Mouse (Mus musculus) left cerebral cortex, adult 2 months (tissue): ENCODE data around the gene Lgr5. TPM values are rescaled to one million over a fixed set of nuclear protein-coding genes. Genes with fewer than 3 reads are reported as not detected.

Source experiments
- DNase-seq, 2 experiments: peaks; one replicate each; pipeline ENCODE4 v3.0.0; 2021 to 2022; ENCODE audit warnings: low spot score in 2 of 2, mixed read lengths in 1 of 2; ENCODE audit errors: extremely low spot score in 1 of 2
- H3K27ac ChIP-seq: fragments of 200-600 bp; 2 replicates; pipeline ENCODE4 v1.8.1; 2022
- H3K4me3 ChIP-seq: fragments of 200-600 bp; 2 replicates; pipeline ENCODE4 v1.8.1; 2022
- CTCF ChIP-seq: fragments of 200-600 bp; IDR thresholded peaks from 2 replicates; pipeline ENCODE4 v1.8.1; 2022; ENCODE audit warnings: antibody characterized with exemption, mild to moderate bottlenecking, moderate library complexity
- intact Hi-C: fragments of 180-260 bp; cut with DNase I; formaldehyde crosslinking; loops from one replicate; pipeline ENCODE4 v1.15.1; 2025
- total RNA-seq, 2 experiments: library from RNA; stranded (reverse); gene quantifications; 2 replicates each; pipeline ENCODE4 v1.2.3; 2021

Gene Lgr5
- total RNA-seq, 2 experiments from 2014 or later, result 3.2 to 6.2 TPM

GRCm38 (mm10) chr10:115521081-115521451, 66.5 kb downstream of the Lgr5 start:
- H3K27ac ChIP-seq, result no peak overlapping the region
- intact Hi-C loops, result no loop called here
- no peak overlapping the region for H3K4me3 ChIP-seq
- TF ChIP-seq CTCF, result no peak
- no peak for DNase-seq

- intact Hi-C loops, result no loop called here
- H3K4me3 ChIP-seq, result no peak overlapping the region
- TF ChIP-seq CTCF, result no peak
- no peak overlapping the region for H3K27ac ChIP-seq
- DNase-seq, result no peak
Measured at GRCm38 (mm10) chr10:115520200-115521080, 67.1 kb downstream of the Lgr5 start.

GRCm38 (mm10) chr10:115518845-115519244, 68.7 kb downstream of the Lgr5 start:
- intact Hi-C loops, result no loop called here
- DNase-seq, result no peak
- Histone ChIP-seq H3K27ac (no peak overlapping the region), H3K4me3 (no peak overlapping the region)
- TF ChIP-seq CTCF, result no peak

- Histone ChIP-seq H3K27ac (no peak overlapping the region), H3K4me3 (no peak overlapping the region)
- intact Hi-C loops, result no loop called here
- no peak for TF ChIP-seq CTCF
- no peak for DNase-seq
Measured at GRCm38 (mm10) chr10:115515503-115515902, 72.1 kb downstream of the Lgr5 start.

- DNase-seq, result no peak
- Histone ChIP-seq H3K4me3 (no peak overlapping the region), H3K27ac (no peak overlapping the region)
- TF ChIP-seq CTCF, result no peak
- intact Hi-C loops, result no loop called here
Measured at GRCm38 (mm10) chr10:115510959-115511358, 76.6 kb downstream of the Lgr5 start.

GRCm38 (mm10) chr10:115505631-115506239, 81.8 kb downstream of the Lgr5 start:
- Histone ChIP-seq H3K27ac (no peak overlapping the region), H3K4me3 (no peak overlapping the region)
- intact Hi-C loops, result no loop called here
- TF ChIP-seq CTCF, result no peak
- DNase-seq, result no peak

- intact Hi-C loops, result no loop called here
- no peak for TF ChIP-seq CTCF
- no peak overlapping the region for H3K27ac ChIP-seq
- no peak overlapping the region for H3K4me3 ChIP-seq
- DNase-seq, result no peak
Measured at GRCm38 (mm10) chr10:115505155-115505554, 82.4 kb downstream of the Lgr5 start.

- no peak for DNase-seq
- Histone ChIP-seq H3K27ac (no peak overlapping the region), H3K4me3 (no peak overlapping the region)
- intact Hi-C loops, result no loop called here
- no peak for TF ChIP-seq CTCF
Measured at GRCm38 (mm10) chr10:115493778-115494141, 93.8 kb downstream of the Lgr5 start.

- Histone ChIP-seq H3K27ac (no peak overlapping the region), H3K4me3 (no peak overlapping the region)
- TF ChIP-seq CTCF, result no peak
- intact Hi-C loops, result no loop called here
- no peak for DNase-seq
Measured at GRCm38 (mm10) chr10:115492956-115493777, 94.4 kb downstream of the Lgr5 start.

- Histone ChIP-seq H3K4me3 (no peak overlapping the region), H3K27ac (no peak overlapping the region)
- intact Hi-C loops, result no loop called here
- no peak for TF ChIP-seq CTCF
- DNase-seq, result no peak
Measured at GRCm38 (mm10) chr10:115491803-115492510, 95.6 kb downstream of the Lgr5 start.

GRCm38 (mm10) chr10:115485602-115486001, 102.0 kb downstream of the Lgr5 start:
- Histone ChIP-seq H3K4me3 (no peak overlapping the region), H3K27ac (no peak overlapping the region)
- no peak for DNase-seq
- intact Hi-C loops, result no loop called here
- TF ChIP-seq CTCF, result no peak
